Mouse (Mus musculus): ENCODE measurements around the gene Bcl3.
A peak's percentile ranks its signal among the peaks of the same experiment; 100 is the strongest.
"Not testable (repeated sequence)": the region's sequence is repeated elsewhere in the genome, so short reads cannot be mapped to it uniquely, and the experiment has no call there.

Gene Bcl3

GRCm38 (mm10) chr7:19800764-19801163 is 21.8 kb downstream of the Bcl3 start:
- DNase-seq, result peak; percentile 76

- DNase-seq, result peak; percentile 91
Measured at GRCm38 (mm10) chr7:19796697-19797588, 25.6 kb downstream of the Bcl3 start, which contains the start of gene Cblc. Cblc (minus strand) TSS chr7:19796809.

GRCm38 (mm10) chr7:19796254-19796653 is 26.3 kb downstream of the Bcl3 start:
- no peak for DNase-seq

GRCm38 (mm10) chr7:19795236-19795635 is 27.3 kb downstream of the Bcl3 start:
- DNase-seq, result no peak

GRCm38 (mm10) chr7:19792701-19793630 is 29.6 kb downstream of the Bcl3 start:
- DNase-seq, result peak; percentile 50

GRCm38 (mm10) chr7:19791504-19791903 is 31.1 kb downstream of the Bcl3 start:
- DNase-seq, result not testable (repeated sequence)

- DNase-seq, result peak; percentile 89
Measured at GRCm38 (mm10) chr7:19789904-19790347, 32.6 kb downstream of the Bcl3 start.

- no peak for DNase-seq
Measured at GRCm38 (mm10) chr7:19785874-19786458, 36.6 kb downstream of the Bcl3 start.

GRCm38 (mm10) chr7:19784764-19785535 is 37.6 kb downstream of the Bcl3 start:
- DNase-seq, result no peak

GRCm38 (mm10) chr7:19783630-19784029 is 38.9 kb downstream of the Bcl3 start:
- peak; percentile 44 for DNase-seq

GRCm38 (mm10) chr7:19782645-19783044 is 39.9 kb downstream of the Bcl3 start:
- peak; percentile 60 for DNase-seq

GRCm38 (mm10) chr7:19781741-19782140 is 40.8 kb downstream of the Bcl3 start:
- no peak for DNase-seq

GRCm38 (mm10) chr7:19779903-19780302 is 42.7 kb downstream of the Bcl3 start:
- DNase-seq, result no peak

GRCm38 (mm10) chr7:19778645-19779044 is 43.9 kb downstream of the Bcl3 start:
- DNase-seq, result no peak

GRCm38 (mm10) chr7:19777049-19777723 is 45.4 kb downstream of the Bcl3 start:
- no peak for DNase-seq

GRCm38 (mm10) chr7:19771682-19772081 is 50.9 kb downstream of the Bcl3 start:
- no peak for DNase-seq

- DNase-seq, result peak; percentile 72
Measured at GRCm38 (mm10) chr7:19770984-19771391, 51.6 kb downstream of the Bcl3 start, which contains the start of gene Bcam. Bcam (minus strand) TSS chr7:19771016.

GRCm38 (mm10) chr7:19770375-19770754 is 52.2 kb downstream of the Bcl3 start:
- peak; percentile 95 for DNase-seq

- DNase-seq, result no peak
Measured at GRCm38 (mm10) chr7:19769434-19770374, 52.9 kb downstream of the Bcl3 start.

- peak; percentile 58 for DNase-seq
Measured at GRCm38 (mm10) chr7:19769001-19769400, 53.6 kb downstream of the Bcl3 start.
